Mouse (Mus musculus) lung, postnatal 10 days (tissue): ENCODE data around the gene Stfa2.
"Not testable (repeated sequence)": the region's sequence is repeated elsewhere in the genome, so short reads cannot be mapped to it uniquely, and the experiment has no call there.

Experiments
- DNase-seq: peaks from one replicate; pipeline ENCODE4 v3.0.0; 2021

The Stfa2 gene

GRCm38 (mm10) chr16:36408357-36408756, at the start of gene Stfa2:
TSS of gene Stfa2 (minus strand) at chr16:36408457.
- no peak for DNase-seq

- no peak for DNase-seq
These were observed 47.1 kb upstream of the Stfa2 start, which contains the start of gene Stfa3 for GRCm38 (mm10) chr16:36455342-36455802. TSS of gene Stfa3 (minus strand) at chr16:36455392.

- DNase-seq = not testable (repeated sequence)
These were observed 12.7 kb upstream of the Stfa2 start for GRCm38 (mm10) chr16:36420979-36421378.

- DNase-seq = no peak
These were observed 19.2 kb downstream of the Stfa2 start for GRCm38 (mm10) chr16:36389060-36389459.

GRCm38 (mm10) chr16:36367648-36368047, 40.6 kb downstream of the Stfa2 start, which contains the start of gene BC100530:
TSS of gene BC100530 (minus strand) at chr16:36367748.
- DNase-seq = not testable (repeated sequence)
